Comparison of ENCODE assay signal across 1 mouse cellular context in genomic region chr11:49982094-49982493, GRCm38 (mm10).
TF ChIP-seq lines count a peak whose summit lies in the region.

No protein-coding gene starts in this region.

TF ChIP-seq in MEL, 35 proteins besides CTCF, POLR2A, EP300 and RAD21 (continued from another document):
- TF ChIP-seq JUND (IDR thresholded peaks at IDR 0.05; ENCODE audit: low read depth, low read length) (no peak), TAL1 (IDR thresholded peaks at IDR 0.05; ENCODE audit: low read length) (no peak), E2F4 (IDR thresholded peaks at IDR 0.05; ENCODE audit: borderline replicate concordance, low read depth, low read length) (no peak), KAT2A (conservative IDR thresholded peaks at IDR 0.05; ENCODE audit: low read depth, low read length) (no peak), SMC3 (IDR thresholded peaks at IDR 0.05; ENCODE audit: low read depth, low read length) (no peak), GATA1 (IDR thresholded peaks at IDR 0.05; ENCODE audit: low read depth, low read length) (no peak), GABPA (IDR thresholded peaks at IDR 0.05; ENCODE audit: low read depth, low read length) (no peak), ELF1 (IDR thresholded peaks at IDR 0.05; ENCODE audit: low read depth, low read length) (no peak), USF2 (IDR thresholded peaks at IDR 0.05; ENCODE audit: borderline replicate concordance in 1 of 2, insufficient read depth in 1 of 2, low read depth in 1 of 2, low read length in 2 of 2) (no peak), ZC3H11A (IDR thresholded peaks at IDR 0.05; ENCODE audit: low read depth, low read length) (no peak), ZKSCAN1 (IDR thresholded peaks at IDR 0.05; ENCODE audit: low read depth, low read length) (no peak), UBTF (IDR thresholded peaks at IDR 0.05; ENCODE audit: borderline replicate concordance, insufficient read depth, low read depth, low read length) (no peak), BHLHE40 (IDR thresholded peaks at IDR 0.05; ENCODE audit: borderline replicate concordance, low read depth, low read length) (no peak), HCFC1 (IDR thresholded peaks at IDR 0.05; ENCODE audit: low read depth, low read length) (no peak), ETS1 (IDR thresholded peaks at IDR 0.05; ENCODE audit: low read depth, low read length) (no peak), NELFE (IDR thresholded peaks at IDR 0.05; ENCODE audit: low read depth, low read length) (no peak), MXI1 (IDR thresholded peaks at IDR 0.05; ENCODE audit: low read depth, low read length) (peak; percentile 72; the same call in 1 of the 2 replicates), USF1 (IDR thresholded peaks at IDR 0.05; ENCODE audit: low read depth, low read length) (peak; percentile 53), MAZ (IDR thresholded peaks at IDR 0.05; ENCODE audit: low read depth, low read length) (no peak), ZNF384 (IDR thresholded peaks at IDR 0.05; ENCODE audit: low read depth, low read length) (no peak), MAX (IDR thresholded peaks at IDR 0.05; ENCODE audit: low read length) (peak; percentile 90), TBP (IDR thresholded peaks at IDR 0.05; ENCODE audit: low read depth, low read length) (no peak), POLR2AphosphoS5 (IDR thresholded peaks at IDR 0.05; ENCODE audit: borderline replicate concordance, low read depth, low read length) (no peak), MYC (IDR thresholded peaks at IDR 0.05; ENCODE audit: low read depth, low read length) (peak; percentile 83; the same call in 1 of the 2 replicates), NRF1 (IDR thresholded peaks at IDR 0.05; ENCODE audit: insufficient read depth, low read depth, low read length, poor library complexity, severe bottlenecking) (no peak)
